Mouse (Mus musculus) hindbrain, embryonic 14.5 days (tissue): Measurements from ENCODE around the gene Spsb2. TPM values are rescaled to one million over a fixed set of nuclear protein-coding genes. Genes with fewer than 3 reads are reported as not detected.
A peak's percentile ranks its signal among the peaks of the same experiment; 100 is the strongest.
"Not testable (repeated sequence)": the region's sequence is repeated elsewhere in the genome, so short reads cannot be mapped to it uniquely, and the experiment has no call there.

Experiments
- ATAC-seq: fragments of 200-750 bp; cut with Nextera tagmentation; 2 replicates; pipeline ENCODE4 v1.8.0; 2017; ENCODE audit warnings: moderate number of reproducible peaks, mild to moderate bottlenecking, moderate TSS enrichment, moderate library complexity; ENCODE audit not compliant: low FRiP score
- DNase-seq: peaks from one replicate; pipeline ENCODE4 v3.0.0-alpha.2; 2015; ENCODE audit warnings: low spot score
- H3K27ac ChIP-seq: fragments of 300-500 bp; sonication (generic); 2 replicates; pipeline ENCODE4 v1.5.1; 2014; ENCODE audit warnings: mild to moderate bottlenecking, moderate library complexity
- H3K27me3 ChIP-seq: fragments of 300-500 bp; sonication (generic); 2 replicates; pipeline ENCODE4 v1.6.1; 2014; ENCODE audit warnings: mild to moderate bottlenecking, low read length, mixed read lengths; ENCODE audit not compliant: control insufficient read depth, insufficient read depth
- H3K36me3 ChIP-seq: fragments of 300-500 bp; sonication (generic); replicated peaks from 2 replicates; pipeline ENCODE4 v1.6.1; 2014; ENCODE audit not compliant: control insufficient read depth, insufficient read depth
- H3K4me1 ChIP-seq: fragments of 300-500 bp; sonication (generic); replicated peaks from 2 replicates; pipeline ENCODE4 v1.6.1; 2014; ENCODE audit warnings: antibody characterized with exemption, low read length, mixed read lengths; ENCODE audit not compliant: control insufficient read depth, insufficient read depth
- H3K4me2 ChIP-seq: fragments of 300-500 bp; sonication (generic); replicated peaks from 2 replicates; pipeline ENCODE4 v1.6.1; 2014; ENCODE audit warnings: mild to moderate bottlenecking, moderate library complexity
- H3K4me3 ChIP-seq: fragments of 300-500 bp; sonication (generic); replicated peaks from 2 replicates; pipeline ENCODE4 v1.5.1; 2014; ENCODE audit warnings: mild to moderate bottlenecking, low read length
- H3K9ac ChIP-seq: fragments of 300-500 bp; sonication (generic); 2 replicates; pipeline ENCODE4 v1.6.1; 2014
- H3K9me3 ChIP-seq: fragments of 300-500 bp; sonication (generic); 2 replicates; pipeline ENCODE4 v1.6.1; 2016; ENCODE audit warnings: low read length; ENCODE audit not compliant: control insufficient read depth
- WGBS: fragments of 180-500 bp; shearing (Covaris S2); extraction: QIAGEN DNeasy Blood & Tissue Kit; methylation state at CpG from one replicate; pipeline ENCODE4 v1.1.7; 2014; 5-methylcytosine and 5-hydroxymethylcytosine counted together
- polyA plus RNA-seq: library from polyadenylated mRNA; unstranded; fragments of >200 nt; fragmentation: Nextera tagmentation; extraction: Ambion mirVana; gene quantifications from 2 replicates; pipeline ENCODE4 v1.2.1, GENCODE M21; 2014

The Spsb2 gene
- polyA plus RNA-seq, 1 experiment from 2014 or later = 6.6 TPM

GRCm38 (mm10) chr6:124807366-124807765 is 1.1 kb upstream of the Spsb2 start:
- Histone ChIP-seq H3K4me3 (no peak overlapping the region), H3K4me2 (no peak overlapping the region), H3K9me3 (no peaks in the 10 kb centered on the region), H3K36me3 (peaks cover 20% of the 10 kb centered on the region), H3K4me1 (peaks cover 29% of the 10 kb centered on the region), H3K27ac (no peak overlapping the region), H3K27me3 (no peaks in the 10 kb centered on the region), H3K9ac (no peak overlapping the region)
- WGBS = 89% methylated on average over 4 of the region's 4 CpGs
- DNase-seq (no peak), ATAC-seq (no peak)

- peak overlapping the region; percentile 57 for H3K9ac ChIP-seq
- H3K4me2 ChIP-seq = peak overlapping the region; percentile 69
- no peaks in the 10 kb centered on the region for H3K9me3 ChIP-seq
- ATAC-seq (no peak), DNase-seq (no peak)
- peaks cover 35% of the 10 kb centered on the region for H3K4me1 ChIP-seq
- 79% methylated on average over 6 of the region's 6 CpGs for WGBS
- H3K36me3 ChIP-seq = peaks cover 20% of the 10 kb centered on the region
- H3K4me3 ChIP-seq = no peak overlapping the region
- no peaks in the 10 kb centered on the region for H3K27me3 ChIP-seq
- H3K27ac ChIP-seq = peak overlapping the region; percentile 70; the same call in 1 of the 2 replicates
Measured at GRCm38 (mm10) chr6:124807986-124808357, 489 bp upstream of the Spsb2 start.

- DNase-seq (peak; percentile 77), ATAC-seq (0 out of 2 replicates have a peak, but pooled peaks have one; percentile 7)
- under 1% methylated on average over 35 of the region's 35 CpGs for WGBS
- Histone ChIP-seq H3K27me3 (no peaks in the 10 kb centered on the region), H3K36me3 (peaks cover 20% of the 10 kb centered on the region), H3K4me1 (peaks cover 38% of the 10 kb centered on the region), H3K4me3 (peak overlapping the region; percentile 44), H3K9ac (peak overlapping the region; percentile 57), H3K9me3 (no peaks in the 10 kb centered on the region), H3K4me2 (peak overlapping the region; percentile 69), H3K27ac (peak overlapping the region; percentile 70)
Measured at GRCm38 (mm10) chr6:124809052-124809774, 752 bp downstream of the Spsb2 start.

GRCm38 (mm10) chr6:124809775-124810538 is 1.5 kb downstream of the Spsb2 start:
- ATAC-seq = no peak
- no peaks in the 10 kb centered on the region for H3K27me3 ChIP-seq

GRCm38 (mm10) chr6:124810566-124811402 is 2.3 kb downstream of the Spsb2 start:
- H3K9me3 ChIP-seq, H3K27me3 ChIP-seq, ATAC-seq, DNase-seq, H3K4me2 ChIP-seq, H3K27ac ChIP-seq, H3K4me3 ChIP-seq, H3K9ac ChIP-seq: not testable (repeated sequence)
- H3K4me1 ChIP-seq = peaks cover 40% of the 10 kb centered on the region
- WGBS = 81% methylated on average over 10 of the region's 11 CpGs
- peaks cover 29% of the 10 kb centered on the region for H3K36me3 ChIP-seq

More at GRCm38 (mm10) chr6:124809775-124810538, 1.5 kb downstream of the Spsb2 start:
- no peak for DNase-seq
- WGBS = 47% methylated on average over 14 of the region's 14 CpGs
- peaks cover 21% of the 10 kb centered on the region for H3K36me3 ChIP-seq
- H3K4me3 ChIP-seq = peak overlapping the region; percentile 44
- H3K27ac ChIP-seq = 0 out of 2 replicates have a peak overlapping the region, but pooled peaks have one; percentile 15
- H3K9ac ChIP-seq = peak overlapping the region; percentile 57
- H3K9me3 ChIP-seq = no peaks in the 10 kb centered on the region
- peak overlapping the region; percentile 69 for H3K4me2 ChIP-seq
- peaks cover 44% of the 10 kb centered on the region for H3K4me1 ChIP-seq

- H3K4me1 ChIP-seq = peaks cover 38% of the 10 kb centered on the region
- H3K36me3 ChIP-seq = peaks cover 35% of the 10 kb centered on the region
- no peak overlapping the region for H3K27ac ChIP-seq
- DNase-seq = no peak
- no peaks in the 10 kb centered on the region for H3K27me3 ChIP-seq
- no peak overlapping the region for H3K4me2 ChIP-seq
- no peak for ATAC-seq
- 83% methylated on average over 4 of the region's 4 CpGs for WGBS
- H3K9ac ChIP-seq = no peak overlapping the region
- no peak overlapping the region for H3K4me3 ChIP-seq
- no peaks in the 10 kb centered on the region for H3K9me3 ChIP-seq
Measured at GRCm38 (mm10) chr6:124811403-124811665, 2.9 kb downstream of the Spsb2 start.

GRCm38 (mm10) chr6:124811701-124812560 is 3.5 kb downstream of the Spsb2 start:
- ATAC-seq = no peak
- no peak for DNase-seq
- Histone ChIP-seq H3K9me3 (no peaks in the 10 kb centered on the region), H3K4me2 (peak overlapping the region; percentile 87), H3K9ac (no peak overlapping the region), H3K4me3 (peak overlapping the region; percentile 48), H3K27ac (no peak overlapping the region), H3K36me3 (peaks cover 40% of the 10 kb centered on the region), H3K4me1 (peaks cover 33% of the 10 kb centered on the region), H3K27me3 (no peaks in the 10 kb centered on the region)
- WGBS = 82% methylated on average over 24 of the region's 24 CpGs

GRCm38 (mm10) chr6:124812848-124813247 is 4.4 kb downstream of the Spsb2 start:
- Histone ChIP-seq H3K27me3 (no peaks in the 10 kb centered on the region), H3K4me2 (peak overlapping the region; percentile 87), H3K36me3 (peaks cover 50% of the 10 kb centered on the region), H3K9ac (peak overlapping the region; percentile 80), H3K27ac (peak overlapping the region; percentile 77), H3K4me3 (peak overlapping the region; percentile 48), H3K4me1 (peaks cover 33% of the 10 kb centered on the region), H3K9me3 (no peaks in the 10 kb centered on the region)
- 23% methylated on average over 9 of the region's 9 CpGs for WGBS
- DNase-seq (no peak), ATAC-seq (no peak)
